Mouse (Mus musculus) liver, postnatal 0 days (tissue): Measurements from ENCODE around the gene Pstpip1.

Source experiments
- CTCF ChIP-seq: sonication (generic); IDR thresholded peaks from 2 replicates; pipeline ENCODE4 v1.5.1; 2016; ENCODE audit warnings: antibody characterized with exemption, low read depth
- EP300 ChIP-seq: IDR thresholded peaks from 2 replicates; pipeline ENCODE4 v1.6.1; 2016; ENCODE audit warnings: antibody characterized with exemption, low read depth, mild to moderate bottlenecking

- no peak for TF ChIP-seq CTCF
- TF ChIP-seq EP300: no peak
Measured at GRCm38 (mm10) chr9:56042181-56042621, 47.6 kb upstream of the Pstpip1 start.
